Mouse (Mus musculus): ENCODE data around the gene Wdfy4.

DNA sequence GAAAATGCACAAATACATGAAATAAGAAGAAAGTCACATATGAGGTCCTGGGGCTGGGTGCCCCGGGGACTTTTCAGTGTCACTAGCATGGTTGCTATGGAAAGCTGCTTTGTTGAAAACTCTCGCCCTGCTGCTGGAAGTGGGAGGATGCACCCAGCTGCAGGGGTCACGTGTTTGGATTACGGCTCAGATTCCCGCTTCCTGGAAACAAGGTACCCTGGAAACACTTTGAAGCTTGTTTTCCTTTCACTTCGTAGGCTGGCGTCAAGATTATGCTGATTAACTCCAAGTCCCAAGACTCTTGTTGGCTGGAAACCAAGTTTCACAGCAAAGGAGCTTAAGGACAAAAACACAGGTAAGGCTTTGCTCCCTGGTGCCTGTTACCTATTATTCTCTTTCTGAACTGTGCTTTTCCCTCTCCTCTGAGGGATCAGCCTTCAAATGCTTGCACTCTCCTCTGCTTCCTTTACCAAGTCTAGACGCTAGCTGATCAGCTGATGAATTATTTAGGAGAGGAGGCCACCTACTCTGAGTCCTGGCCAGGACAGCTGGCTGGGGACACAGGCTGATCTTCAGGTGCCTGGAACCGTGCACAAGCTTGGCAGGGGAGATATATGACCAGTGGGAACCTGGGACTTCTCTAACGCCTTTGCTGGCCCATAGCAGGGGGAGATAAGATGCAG is 190.2 kb downstream of the Wdfy4 start:
- no peak for TF ChIP-seq POLR2A (IDR thresholded peaks at IDR 0.05; ENCODE audit: low read depth, low read length)
- TF ChIP-seq CTCF (IDR thresholded peaks at IDR 0.05; ENCODE audit: extremely low read depth, insufficient read depth, insufficient read length, insufficient replicate concordance) = no peak
